Mouse (Mus musculus): ENCODE measurements at regions not wholly inside any gene's neighbourhood (a gene's known extent, or its start where the extent isn't known, plus 50 kb on each side); places are given as distances from the start of the nearest gene placed in this dataset.

DNA sequence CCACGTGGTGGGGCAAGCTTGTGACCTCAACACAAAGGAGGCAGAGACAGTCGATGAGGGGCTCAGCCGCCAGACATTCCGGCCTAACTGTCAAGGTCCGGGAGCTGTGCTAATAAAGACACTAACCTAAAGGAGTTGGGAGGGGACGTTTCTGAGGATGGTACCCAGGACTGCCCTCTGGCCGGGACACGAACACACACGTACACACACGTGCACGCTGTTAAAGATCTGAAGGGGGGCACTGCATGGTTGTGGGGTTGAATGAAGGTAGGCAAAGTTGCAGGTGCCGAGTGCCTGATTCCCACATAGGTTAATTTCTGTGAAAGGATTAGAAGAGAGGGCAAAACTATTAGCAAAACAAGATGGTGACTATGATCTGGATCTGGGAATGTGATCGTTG lies 65.4 kb upstream of the Mitf start:
- DNase-seq (ENCODE audit: low read depth, low spot score): no peak

DNA sequence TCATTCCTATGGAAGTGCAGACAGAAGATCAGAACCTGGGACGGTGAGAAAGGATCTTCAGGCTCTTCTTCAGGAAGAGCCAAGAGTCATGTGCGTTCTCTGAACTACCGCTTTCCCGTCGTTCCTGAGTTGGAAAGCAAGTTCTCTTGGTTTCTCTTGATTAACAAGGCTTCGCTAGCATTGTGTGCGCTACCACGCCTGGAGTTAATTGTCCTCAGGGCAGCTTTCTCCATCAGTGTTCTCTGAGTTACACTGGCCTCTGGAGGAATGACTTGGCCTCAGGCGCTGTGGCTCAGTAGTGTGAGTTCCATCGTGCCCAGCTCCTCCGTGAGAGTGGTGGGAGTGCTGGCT lies 66.0 kb upstream of the Mitf start:
- no peak for DNase-seq (ENCODE audit: low read depth, low spot score)

DNA sequence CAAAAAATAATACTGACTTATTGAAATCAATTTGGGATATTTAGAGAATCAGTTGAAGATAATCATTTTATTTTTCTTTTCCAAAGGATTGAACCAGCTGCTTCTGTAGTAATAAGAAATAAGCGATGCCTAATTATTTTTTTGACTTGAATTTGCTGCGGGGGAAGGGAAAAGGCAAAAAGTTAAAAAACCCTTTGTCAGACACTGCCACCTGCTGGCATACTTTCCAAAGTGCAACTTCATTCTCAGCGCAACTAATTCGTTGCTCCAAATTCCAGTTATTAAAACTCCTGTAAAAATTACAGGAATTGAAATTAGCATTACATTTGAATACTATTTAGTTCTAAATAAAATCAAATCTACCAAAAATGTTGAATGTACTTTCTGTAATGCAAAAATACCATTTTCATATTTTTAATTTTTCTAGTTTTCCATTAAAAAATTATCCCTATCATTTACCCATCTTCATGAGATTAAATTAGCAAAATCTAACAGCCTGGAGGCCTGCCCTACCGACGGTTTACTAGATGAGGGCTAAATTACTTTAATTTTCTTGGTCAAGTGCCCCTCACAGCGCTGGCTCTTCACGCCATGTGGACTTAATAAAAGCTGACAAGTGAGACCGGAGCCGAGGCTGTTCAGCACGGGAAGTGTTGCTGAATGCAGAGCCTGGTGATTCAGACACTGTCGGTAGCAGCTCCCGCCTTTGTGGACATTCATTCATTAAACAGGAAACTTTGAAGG lies 66.6 kb upstream of the Mitf start:
- peak; percentile 35 for DNase-seq (ENCODE audit: low read depth, low spot score)

DNA sequence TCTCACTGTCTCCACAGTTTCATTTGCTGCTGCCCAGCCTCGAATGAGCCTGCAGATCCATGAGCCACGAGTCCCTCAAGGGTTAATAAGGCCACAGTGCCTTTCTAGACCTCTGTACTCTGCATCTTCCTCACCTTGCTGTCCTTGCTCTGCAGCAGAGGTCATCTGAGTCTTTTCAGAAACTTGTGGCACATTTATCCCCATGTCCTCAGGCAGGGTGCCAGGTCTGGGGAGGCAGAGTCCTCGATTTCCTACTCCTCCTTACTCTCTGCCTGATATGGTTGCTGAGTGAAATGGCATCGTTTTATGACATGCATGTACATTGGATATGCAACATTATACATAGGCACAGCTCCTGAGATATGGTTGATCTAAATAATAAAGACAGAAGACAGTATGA lies 68.0 kb upstream of the Mitf start:
- DNase-seq (ENCODE audit: low read depth, low spot score): no peak

DNA sequence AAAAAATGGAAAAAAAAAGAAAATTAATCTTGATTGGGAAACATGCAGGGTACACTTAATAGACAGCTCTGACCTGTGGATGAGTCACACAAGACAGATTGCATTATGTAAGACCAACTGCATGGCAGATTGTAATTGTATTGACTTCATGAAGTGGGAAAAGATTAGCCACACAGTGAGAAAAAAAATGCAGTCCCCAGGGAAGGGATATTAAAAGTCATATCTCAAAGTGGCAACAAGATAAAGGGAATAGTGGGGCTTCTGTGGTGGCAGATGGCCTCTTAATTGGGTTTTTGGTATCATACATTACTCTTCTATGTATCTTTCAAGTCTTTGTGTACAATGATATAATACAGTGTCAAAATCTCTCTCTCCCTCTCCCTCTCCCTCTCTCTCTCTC lies 76.0 kb upstream of the Mitf start:
- DNase-seq (ENCODE audit: low read depth, low spot score): no peak

DNA sequence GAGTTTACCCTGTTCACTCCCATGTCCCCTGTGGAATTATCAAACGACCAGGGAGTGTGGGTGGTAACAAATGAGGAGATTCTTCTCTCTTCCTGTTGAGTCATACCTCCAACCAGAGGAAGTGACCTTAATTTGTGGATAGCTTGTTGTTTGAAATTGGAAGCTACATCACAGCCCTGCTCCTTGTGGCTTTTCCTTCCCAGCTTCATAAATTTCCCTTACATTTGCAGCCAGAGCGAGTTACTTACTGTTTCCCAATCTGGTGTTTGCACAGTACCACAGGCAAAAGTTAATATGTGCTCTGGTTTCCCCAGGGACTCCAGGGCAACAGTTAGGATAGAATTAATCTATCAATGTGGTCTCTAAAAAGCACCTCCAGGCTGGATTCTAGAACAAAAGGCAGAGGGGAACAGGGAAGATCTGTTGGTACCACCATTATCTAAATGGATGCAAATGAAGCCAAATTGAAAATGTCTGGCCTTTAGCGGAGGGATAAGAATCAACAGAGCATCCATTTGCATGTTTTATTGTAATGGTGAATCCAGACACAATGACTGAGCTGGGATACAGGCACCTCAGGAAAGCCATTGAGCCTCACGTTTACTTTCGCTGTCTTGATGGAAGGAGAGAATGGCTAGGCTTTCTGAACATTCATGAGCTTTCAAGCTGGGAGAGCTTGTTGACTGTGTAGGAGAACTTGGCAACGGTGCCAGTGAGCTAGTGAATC lies 88.5 kb upstream of the Mitf start:
- DNase-seq (ENCODE audit: low read depth, low spot score): no peak

DNA sequence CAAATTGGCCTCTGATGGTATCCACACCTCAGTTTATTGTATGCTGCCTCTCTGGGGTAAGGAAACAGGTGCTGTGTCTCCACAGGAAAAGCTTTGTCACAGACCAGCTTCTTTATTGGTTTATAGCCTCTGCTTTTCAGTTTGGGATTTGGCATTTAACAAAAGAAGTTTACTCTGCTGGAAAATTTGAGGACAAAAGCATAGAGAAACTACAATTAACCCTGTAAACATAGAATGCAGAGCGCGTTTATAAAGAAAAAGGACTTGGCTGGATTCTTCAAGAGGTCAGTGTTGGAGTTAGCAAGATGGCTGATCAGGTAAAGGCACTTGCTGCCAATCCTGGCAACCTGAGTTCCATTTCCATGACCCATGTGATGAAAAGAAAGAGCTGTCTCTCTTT lies 90.1 kb upstream of the Frmd4b start:
- DNase-seq (ENCODE audit: low read depth, low spot score): no peak

DNA sequence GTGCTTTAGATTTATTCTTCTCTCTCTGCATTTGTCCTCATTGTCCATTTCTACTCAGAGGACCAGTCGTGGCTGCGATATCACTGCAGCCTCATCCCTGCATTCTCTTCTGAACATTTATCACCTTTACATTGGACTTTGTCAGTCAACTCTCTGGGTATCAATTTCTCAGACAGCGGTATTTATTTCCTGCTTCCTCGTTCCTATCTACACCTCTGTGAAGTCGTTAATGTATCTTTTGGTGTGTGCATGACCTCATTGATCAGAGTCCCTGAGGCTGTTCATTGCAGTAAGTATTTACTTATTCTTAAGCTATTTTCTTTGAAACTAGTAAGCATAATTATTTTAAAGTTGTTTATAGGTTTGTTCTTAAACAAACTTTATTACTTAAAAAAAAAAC lies 87.0 kb upstream of the Frmd4b start:
- no peak for DNase-seq (ENCODE audit: low read depth, low spot score)

DNA sequence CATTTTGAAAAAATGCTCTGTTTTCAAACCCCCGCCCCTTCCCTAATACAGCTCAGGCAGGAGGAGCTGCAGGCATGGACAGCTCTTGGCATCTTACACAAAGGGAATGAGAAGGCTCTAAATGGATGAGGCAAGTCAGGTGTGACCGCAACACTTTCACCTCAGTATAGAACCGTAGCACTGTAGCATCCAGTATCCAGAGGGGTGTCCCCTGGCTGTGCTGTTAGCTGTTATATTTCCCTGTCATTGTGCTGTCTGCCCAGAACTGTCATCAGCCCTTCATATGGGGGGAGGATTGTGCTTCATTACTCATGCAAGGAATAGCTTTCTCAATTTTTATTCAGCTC lies 82.4 kb upstream of the Frmd4b start:
- no peak for DNase-seq (ENCODE audit: low read depth, low spot score)

DNA sequence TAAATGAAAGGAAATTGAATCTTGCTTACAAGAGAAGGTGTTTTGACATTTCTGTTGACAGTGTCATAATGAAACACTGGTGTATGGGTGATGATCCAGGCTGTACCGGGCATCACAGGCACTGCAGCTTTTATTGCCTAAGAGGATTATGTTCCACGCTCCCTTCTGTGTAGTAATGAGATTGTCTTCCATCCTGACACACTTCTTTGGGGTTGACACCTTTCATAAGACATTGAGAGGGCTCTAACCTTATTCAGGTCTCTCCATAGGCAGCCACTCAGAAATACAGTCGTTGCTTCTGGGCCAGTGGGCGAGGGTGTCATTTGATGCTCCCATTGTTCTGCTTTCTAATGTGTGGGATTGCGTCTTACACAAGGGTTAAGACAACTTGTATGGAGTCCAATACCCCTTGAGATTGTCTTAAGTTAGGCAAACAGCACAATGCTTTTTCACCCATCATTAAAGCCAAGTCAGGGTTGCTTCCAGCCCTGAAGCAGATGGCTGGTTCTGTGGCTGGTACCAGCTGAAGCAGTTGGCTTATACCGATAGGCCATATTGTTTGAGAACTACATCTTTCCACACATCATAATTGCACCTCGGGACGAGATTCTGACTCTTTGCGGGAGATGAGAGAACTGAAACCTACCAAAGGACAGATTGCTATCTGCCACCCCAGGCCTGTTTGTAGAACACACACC lies 81.9 kb upstream of the Frmd4b start:
- no peak for DNase-seq (ENCODE audit: low read depth, low spot score)

DNA sequence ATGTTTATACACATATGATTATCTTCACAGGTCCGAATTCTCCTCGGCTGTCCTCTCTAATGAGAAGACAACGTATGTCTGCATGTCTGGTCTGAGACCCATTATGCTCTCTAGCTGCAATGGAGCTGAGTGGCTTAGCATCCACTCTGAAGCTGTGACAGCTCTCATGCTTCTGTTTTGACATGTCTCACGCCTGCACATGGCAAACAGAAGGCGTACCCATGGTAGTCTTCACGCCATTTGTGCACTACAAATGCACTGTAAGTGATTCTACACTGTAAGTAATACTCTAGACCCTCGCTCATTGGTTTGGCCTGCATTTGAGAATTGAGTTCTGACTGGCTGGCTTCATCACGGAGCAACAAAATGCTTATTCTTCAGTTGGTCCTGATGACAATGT lies 75.9 kb upstream of the Frmd4b start:
- no peak for DNase-seq (ENCODE audit: low read depth, low spot score)

DNA sequence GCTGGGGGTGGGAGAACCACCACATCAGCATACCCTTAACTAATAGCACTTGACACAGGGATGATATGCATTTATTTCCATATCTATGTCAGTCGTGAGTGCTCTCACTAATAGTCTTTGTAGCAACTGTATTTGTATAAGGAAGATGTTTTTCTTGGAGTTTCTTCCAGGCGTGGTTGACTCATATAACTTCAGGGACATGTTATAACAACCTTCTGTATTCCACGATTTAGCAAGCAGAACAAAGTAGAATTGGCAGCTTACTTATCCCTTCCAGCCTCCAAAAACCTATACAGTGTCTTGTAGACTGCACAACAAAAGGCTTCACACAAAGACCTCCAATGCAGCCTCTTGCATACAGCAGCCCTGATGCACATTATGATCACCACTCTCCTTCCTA lies 73.8 kb upstream of the Frmd4b start:
- no peak for DNase-seq (ENCODE audit: low read depth, low spot score)

DNA sequence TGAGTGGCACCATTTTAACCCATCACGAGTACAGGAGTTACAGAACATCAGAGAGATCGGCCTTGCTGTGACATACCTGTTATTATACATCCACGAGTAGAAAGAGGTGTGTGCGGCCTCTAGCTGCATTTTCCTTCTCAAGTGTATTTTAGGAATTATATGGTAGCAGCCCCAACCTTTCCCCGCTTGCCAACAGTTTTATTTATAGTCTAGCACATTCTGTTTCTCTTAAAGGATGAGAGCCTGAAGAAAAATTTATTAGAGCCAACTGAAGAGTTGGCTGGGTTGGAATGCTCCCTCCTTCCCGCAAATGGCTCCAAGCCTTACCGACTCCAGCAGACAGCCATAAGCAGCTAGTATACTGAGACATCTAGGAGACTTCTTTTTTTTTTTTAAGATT lies 67.0 kb upstream of the Frmd4b start:
- no peak for DNase-seq (ENCODE audit: low read depth, low spot score)

DNA sequence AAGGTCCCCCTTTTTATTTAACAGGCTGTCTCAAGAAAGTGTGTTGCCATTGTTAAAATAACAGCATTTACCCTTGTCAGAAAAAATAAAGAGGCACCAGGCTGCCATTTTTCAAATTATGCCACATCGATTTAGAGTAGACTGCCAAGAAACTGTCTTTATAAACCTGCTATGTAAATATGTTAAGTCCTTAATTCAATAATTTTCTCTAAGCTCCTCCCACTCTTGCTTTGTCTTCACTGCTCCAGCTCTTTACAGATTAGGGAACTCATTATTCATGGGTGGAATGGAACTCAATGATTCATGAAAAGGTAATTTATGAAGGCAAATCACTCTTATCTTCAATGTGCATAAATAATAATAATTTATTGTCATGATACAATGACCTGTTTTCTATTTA lies 64.9 kb upstream of the Frmd4b start:
- DNase-seq (ENCODE audit: low read depth, low spot score): no peak

DNA sequence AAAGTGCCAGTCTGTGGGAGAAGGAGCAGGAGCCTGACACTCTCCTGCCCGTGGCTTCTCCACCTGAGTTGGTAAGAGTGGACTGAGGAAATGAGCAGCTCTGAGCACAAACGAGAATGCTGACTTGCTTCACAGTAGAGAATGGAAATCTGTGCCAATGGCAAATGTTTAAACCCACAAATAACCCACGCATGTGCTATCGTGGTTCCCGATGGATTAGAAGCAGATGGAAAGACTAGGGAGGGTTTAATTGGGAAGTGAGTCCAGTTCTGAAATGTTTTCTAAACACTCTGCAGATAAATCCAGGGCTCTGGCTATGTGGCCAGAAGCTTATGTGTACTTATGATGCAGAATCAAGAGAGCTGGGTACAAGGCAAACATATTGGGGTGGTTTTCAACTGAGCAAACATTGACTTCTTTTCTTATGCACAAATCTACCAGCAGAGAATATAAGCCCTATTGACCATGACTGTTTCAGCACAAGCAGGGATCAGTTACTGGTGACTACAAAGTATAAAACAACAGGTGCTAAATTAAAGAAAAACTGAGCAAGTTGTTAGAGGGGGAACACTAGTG lies 57.9 kb upstream of the Frmd4b start:
- no peak for DNase-seq (ENCODE audit: low read depth, low spot score)

DNA sequence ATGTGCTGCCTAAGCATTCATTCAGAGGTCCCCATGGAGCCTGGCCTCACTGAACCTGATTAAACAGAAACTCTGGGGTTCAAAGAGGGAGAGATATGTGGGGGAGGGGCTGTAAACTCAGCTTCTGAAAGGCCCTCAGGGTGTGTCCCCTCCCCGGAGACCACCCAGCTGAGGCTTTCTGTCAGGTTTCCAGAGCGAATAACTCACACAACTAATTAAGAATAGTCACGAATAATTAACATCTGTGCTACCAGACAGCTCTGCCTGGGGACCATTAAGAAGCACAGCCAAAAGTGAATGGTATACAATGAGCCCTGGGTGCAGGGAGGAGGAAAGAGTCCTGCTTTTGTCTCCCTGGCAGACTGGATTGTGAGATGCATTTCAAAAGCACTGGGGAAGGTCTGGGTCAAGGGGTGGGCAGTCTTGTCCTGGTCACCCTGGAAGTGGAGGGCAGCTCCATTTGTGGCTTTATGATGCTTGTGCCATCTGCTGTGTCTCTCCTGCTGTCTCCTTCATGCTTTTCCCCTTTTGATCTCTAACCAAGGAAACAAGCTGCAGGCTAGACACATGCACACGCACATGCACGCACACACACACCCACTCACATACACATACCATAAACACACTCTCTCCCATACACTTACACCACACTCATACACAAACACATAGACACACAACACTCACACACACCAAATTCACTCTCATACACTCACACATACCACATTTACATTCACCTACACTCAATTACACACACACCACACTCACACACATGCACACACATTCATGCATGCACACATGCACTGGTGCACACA lies 49.7 kb upstream of the Frmd4b start:
- no peak for DNase-seq (ENCODE audit: low read depth, low spot score)
